Mouse (Mus musculus) liver, adult 2 months (tissue): Measurements from ENCODE around the gene Gm9732.
"Not testable (repeated sequence)": the region's sequence is repeated elsewhere in the genome, so short reads cannot be mapped to it uniquely, and the experiment has no call there.

ENCODE experiments used
- CTCF ChIP-seq: fragments of 200-500 bp; IDR thresholded peaks from 2 replicates; pipeline ENCODE4 v1.5.1; 2011; ENCODE audit warnings: low read depth, low read length, control low read depth
- POLR2A ChIP-seq: fragments of 200-500 bp; IDR thresholded peaks from 2 replicates; pipeline ENCODE4 v1.6.1; 2011; ENCODE audit warnings: low read length, control low read depth; ENCODE audit not compliant: insufficient read depth; ENCODE audit errors: extremely low read depth

DNA sequence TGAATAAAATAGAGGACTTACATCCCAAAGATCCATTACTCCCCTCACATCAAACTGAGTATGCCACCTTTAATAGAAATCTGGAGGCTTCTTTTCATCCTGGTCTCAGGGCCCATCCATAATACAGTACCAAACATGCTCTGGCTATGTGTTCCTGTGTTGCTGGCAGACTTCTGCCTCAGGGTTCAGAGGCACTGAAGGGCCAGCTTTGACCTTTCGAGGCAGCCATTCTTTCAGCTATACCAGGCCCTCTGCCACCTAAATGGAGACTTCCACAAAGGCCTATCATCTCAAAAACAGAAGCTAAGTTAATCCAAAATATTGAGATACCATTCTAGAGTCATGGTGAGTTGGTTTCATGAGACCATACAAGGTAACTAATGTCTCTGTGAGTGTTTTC, 18.3 kb upstream of the Gm9732 start:
- TF ChIP-seq CTCF, POLR2A: not testable (repeated sequence)
